Mouse (Mus musculus) thymus, postnatal 36 days (tissue): ENCODE data around the gene Gcc1.

Experiments
- DNase-seq, 2 experiments: peaks; one replicate each; pipeline ENCODE4 v3.0.0; 2022; ENCODE audit warnings: mixed read lengths in 2 of 2

Gcc1 gene

DNA sequence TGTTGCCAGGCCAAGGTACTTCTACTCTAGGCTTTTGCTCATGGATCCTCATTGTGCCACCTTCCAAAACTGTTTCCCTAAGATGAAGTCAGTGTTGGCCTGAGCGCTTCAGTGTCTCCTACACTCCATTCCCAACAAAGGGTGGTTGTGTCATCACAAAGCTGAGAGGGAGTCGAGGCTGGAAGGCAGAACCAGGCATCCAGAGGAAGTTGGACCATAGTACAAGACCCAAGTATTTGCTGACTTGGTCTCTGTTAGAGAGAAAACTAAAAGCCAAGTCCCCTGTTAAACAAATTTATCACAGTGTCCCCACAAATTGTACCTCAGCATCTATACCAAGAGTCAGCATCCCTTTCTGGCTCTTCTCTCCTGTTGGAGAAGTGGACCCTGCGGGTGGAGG lies at the start of gene Gcc1:
TSS of gene Gcc1 (minus strand) at position 101 of the 400 bp plus-strand sequence.
- no peak for DNase-seq

DNA sequence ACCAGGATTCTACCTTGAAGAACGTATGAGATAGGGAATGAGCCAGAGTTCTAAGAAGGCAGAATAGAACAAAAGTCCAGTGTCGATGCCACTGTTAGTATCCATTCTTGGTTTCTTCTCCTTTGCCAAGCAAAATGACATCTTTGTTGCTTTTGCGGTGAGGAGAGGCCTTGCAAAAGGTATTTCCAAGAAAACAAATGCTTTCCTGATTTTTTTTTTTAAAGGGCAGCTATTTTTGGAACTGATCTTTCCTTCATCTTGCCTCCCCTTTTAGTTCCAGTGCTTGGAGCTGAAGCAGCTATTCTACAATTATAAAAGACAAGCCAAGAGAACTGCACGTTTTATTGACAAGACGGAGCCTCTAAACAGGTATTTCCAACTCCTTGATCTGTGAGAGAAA lies 46.6 kb upstream of the Gcc1 start, which contains the start of gene Snd1:
TSS of gene Snd1 (plus strand) at position 301 of the 400 bp plus-strand sequence.
- no peak for DNase-seq

DNA sequence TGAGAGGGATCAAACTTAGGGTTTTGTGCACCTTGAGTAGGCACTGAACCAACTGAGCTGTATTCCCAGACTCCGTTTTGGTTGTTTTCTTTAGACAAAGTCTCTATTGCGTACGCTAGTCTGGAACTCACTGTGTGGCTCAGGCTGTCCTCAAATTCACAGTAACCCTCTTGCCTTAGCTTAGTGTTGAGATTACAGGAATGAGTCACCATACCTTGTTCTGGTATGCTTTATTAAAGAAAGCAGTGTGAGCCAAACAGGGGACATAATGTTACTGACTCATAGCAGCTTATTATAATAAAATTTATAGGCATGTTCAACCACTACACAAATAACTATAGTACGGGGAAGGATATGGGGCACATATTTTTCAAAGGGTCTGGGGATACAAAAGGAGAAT lies 46.0 kb upstream of the Gcc1 start:
- DNase-seq, result no peak

DNA sequence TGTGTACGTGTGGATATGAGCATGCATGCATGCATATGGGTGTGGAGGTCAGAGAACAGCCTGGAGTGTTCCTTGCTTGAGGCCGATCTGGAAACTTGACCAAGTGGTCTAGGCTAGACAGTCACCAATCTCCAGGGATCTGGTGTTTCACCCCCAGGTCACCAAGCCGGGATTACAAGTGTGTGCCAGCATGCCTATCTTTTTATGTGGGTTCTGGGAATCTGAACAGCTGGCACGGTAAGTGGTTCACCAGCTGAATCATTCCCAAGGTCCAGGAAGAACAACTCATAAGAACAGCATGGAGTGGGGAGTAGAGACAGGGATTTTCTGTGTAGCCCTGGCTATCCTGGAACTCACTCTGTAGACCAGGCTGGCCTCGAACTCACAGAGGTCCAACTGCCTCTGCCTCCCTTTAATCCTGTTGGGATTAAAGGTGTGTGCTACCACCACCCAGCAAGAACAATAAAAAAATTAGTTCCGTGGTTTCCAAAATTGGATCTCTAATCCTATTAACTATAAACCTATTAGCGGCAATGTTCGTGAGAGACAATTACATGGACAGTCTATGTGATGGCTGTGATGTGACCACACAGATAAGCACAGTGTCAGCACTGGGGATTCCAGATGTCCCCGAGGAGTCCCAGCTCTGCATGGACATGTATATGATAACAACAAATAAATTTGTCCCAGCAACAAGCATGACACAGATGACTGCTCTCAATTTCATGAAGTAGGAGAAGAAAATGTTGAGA lies 43.3 kb upstream of the Gcc1 start:
- no peak for DNase-seq

DNA sequence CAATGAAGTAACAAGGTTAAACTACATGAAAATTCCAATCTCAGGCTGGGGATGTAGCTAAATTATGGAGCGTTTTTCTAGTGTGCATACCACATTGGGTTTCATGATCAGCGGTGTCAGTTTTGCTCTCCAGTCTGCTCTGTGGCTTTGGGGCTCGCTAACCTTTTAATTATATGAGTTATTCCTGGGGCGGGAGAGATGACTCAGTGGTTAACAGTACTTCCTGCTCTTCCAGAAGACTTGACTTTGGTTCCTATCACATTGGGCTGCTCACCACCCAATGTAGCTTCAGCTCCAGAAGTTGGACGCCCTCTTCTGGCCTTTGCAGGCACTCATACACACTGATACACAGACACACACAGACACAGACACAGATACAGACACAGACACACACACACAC lies 42.4 kb upstream of the Gcc1 start:
- DNase-seq, result no peak

DNA sequence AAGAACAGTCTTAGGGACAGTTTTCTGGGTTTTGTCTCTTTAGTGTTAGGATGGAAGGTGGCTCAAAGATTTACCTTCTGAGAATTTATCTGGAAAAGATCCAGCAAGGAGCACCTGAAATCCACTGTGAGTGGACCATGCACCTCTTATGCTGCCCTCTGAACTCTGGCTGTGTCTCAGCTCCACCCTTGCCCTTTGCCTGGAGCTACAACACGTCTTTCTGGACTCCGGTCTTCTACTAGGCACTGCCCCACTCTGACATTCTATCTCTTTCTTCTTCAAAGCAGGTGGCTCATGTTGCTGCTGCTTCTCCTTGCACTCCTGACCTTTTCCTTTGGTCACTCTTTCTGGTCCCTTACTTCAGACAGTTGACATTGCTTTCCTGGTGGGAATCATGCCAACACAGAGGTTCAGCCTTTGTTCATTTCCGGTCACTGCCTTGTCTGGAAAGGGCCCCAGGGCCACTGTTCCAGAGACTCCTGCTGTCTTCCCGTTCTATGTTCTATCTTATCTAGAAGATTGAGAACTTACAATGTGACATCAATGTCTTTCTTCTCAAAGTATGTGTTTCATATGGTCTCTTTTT lies 41.9 kb upstream of the Gcc1 start:
- DNase-seq, result no peak

DNA sequence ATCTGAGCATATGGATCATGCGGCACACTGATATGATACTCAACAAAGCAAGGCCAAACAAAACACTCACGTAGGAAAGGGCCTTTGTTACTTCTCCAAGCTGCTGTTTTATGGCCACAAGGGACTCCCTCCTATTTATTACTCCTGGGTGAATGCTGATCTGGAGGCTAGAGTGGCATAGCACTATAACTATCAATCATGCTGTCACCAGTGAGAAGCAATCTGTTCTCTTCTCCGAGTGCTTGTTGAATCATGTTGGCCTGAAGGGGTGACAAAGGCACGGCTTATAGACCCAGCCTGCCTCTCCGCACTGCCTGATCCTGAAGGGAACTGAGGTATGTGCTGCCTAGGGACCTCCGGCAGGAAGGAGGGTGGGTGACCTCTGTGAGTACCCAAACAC lies 36.4 kb upstream of the Gcc1 start:
- no peak for DNase-seq

DNA sequence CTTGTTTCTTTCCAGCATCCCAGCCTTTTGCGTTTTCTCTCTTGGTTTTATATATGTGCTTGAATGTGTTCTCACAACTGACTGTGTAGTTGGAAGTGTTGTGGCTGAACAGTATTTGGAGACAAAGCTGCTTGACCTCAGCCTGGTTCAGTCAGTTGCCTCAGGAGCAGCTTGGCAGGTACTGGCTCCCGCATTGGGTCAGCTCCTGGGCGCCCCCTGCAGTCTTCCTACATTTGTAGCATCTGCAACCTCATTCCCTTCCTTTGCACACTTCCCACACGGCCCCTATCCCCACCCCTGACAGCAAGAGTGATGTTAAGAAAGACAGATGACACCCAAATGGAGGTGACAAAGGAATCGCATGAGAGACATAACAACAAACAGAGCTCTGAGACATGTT lies 32.3 kb upstream of the Gcc1 start:
- peak; percentile 57 to 68 for DNase-seq

DNA sequence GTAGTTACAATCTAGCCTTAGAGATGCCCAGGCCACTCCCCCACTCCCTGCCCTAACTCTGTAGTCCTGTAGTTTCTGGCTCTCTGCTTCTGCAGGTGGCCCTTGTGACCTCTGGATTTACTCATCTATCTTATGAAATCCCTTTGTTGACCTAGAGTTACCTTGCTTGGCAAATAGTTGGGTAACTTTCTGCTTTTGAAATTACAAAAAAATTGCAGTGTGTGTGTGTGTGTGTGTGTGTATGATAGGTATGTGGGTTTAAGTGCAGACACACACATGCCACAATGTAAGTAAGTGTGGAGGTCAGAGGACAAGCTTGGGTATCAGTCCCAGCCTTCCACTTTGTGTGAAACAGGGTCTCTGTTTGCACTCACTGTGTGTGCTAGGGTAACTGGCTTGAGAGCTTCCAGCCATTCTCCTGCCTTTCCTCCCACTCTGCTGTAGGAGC lies 31.1 kb upstream of the Gcc1 start:
- DNase-seq, result no peak

DNA sequence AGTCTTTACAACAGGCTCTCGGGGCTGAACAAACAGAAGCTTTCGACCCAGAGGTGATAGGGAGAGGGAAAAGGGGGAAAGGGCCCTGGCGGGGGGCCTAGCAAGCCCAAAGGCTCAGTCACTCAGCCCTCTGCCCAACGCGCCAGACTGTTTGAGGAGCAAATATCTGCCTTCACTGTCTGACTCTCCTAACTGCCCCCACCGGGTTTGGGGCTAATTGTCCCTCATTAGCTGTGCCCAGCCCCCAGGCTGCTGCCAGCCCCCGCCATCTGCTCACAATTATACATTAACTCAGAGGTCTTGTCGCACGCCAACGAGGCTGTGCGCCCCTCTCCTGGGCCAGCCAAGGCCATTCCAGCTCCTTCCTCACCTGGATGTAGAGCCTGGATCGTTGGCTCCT lies 22.8 kb upstream of the Gcc1 start:
- DNase-seq, result no peak

DNA sequence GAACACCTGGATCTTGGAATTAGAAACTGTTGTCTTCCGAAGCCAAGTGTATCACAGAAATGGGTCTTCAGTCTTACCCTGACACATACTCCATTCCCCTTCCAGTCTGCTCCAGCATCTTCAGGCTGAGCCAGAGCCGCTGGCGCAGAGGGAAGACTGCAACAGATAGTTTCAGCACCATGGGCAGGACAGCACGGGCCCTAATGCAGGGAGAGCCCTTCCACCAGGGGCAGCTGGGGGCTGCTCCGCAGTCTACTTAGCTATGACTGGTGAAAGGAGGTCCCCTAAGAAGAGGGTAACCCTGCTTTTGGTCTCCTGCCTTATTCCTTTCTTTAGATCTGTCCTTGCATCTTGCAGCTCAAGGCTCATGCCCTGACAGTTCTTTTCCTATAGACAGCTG lies 22.3 kb upstream of the Gcc1 start:
- DNase-seq, result no peak

DNA sequence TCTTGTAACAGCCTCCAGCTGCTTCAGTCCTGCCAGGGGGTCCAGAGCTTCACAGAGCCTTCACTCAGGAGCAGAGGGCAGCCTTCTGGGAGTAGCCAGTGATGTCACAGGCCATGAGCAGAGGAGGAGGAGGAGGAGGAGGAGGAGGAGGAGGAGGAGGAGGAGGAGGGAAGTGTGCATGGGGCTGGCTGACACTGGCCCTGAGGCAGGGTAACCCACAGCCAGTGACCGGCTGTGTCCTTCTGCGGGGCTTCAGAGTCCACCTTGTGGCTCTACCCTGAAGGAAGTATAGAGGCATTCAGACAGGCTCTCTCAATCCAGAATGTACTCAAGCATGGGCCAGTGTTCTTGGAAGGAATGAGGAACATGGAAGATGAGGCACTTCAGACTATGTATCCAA lies 21.1 kb upstream of the Gcc1 start, which contains the start of gene Pax4:
TSS of gene Pax4 (minus strand) at position 101 of the 400 bp plus-strand sequence.
- DNase-seq, result no peak

DNA sequence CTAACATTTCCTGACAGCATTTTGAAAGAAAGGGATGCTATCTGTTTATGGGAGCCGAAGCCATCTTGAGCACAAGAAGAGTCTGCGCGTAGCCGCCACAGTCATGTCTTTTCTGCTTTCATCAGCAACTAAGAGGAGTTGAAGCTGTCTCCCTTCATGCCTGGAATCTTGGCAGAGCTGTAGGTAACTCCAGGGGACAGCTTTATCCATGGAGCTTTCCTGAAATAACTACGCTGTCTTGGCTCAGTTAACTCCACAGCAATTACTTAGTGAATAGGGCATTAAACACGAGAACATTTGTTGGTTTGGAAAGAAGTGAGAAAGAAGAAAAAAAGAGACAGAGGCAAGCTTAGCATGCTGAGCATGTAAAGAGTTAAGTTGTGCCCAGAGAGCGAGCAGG lies 19.7 kb upstream of the Gcc1 start:
- DNase-seq, result no peak

DNA sequence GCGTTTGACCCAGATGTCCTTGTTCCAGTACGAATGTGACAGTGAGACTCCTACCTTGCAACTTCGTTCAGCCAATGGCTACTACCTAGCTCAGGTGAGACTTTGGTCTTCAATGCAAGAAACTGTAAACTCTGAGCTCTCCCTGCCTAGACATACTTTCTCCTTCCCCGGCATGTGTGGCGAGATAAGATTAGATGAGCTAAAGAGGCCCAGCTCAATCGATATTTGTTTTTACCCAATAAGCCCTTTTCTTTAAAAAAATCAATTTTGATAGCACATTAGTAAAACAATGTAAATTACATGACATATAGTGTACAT lies 3.3 kb upstream of the Gcc1 start:
- no peak for DNase-seq

DNA sequence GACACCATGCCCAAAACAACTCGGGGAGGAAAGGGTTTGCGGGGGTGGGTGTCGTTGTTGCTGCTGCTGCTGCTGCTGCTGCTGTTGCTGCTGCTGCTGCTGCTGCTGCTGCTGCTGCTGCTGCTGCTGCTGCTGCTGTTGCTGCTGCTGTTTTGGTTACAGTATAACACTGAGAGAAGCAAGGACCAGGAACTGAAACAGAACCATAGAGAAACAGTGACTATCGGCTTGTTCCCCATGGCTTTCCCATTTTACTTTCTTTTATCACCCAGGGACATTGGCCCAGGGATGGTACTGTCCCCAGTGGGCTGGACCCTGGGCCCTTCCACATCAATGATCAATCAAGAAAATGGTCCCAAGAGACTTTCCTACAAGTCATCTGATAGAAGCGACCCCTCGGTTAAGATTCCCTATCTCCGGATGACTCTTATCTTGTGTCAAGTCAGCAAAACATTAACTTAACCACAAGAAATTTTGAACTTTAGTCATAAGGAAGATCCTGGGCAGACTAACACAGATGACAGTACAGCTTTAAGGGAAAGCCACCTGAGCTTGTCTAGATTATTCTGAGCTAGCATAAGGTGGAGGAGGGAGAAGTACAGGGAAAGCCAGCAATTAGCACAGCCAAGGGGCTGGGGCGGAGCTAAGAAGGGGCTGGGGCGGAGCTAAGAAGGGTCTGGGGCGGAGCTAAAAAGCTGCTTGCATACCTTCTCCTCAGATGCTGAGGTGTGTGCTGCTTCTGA lies 2.8 kb upstream of the Gcc1 start:
- DNase-seq, result no peak

DNA sequence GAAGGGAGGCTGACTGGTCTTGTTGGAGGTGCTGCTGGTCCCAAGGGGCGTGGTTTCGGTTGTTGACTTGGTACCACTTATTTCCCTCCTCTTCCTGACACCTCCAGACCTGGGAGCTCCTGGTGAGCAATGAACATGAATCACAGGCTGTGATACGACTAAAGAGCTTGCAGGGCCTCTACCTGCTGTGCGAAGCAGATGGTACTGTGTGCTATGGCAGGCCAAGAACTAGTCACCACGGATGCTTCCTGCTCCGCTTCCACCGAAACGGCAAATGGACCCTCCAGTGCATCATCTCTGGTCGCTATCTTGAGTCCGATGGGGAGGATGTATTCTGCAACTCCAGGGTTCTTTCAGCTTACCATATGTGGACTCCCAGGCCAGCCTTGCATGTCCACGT lies 1.7 kb upstream of the Gcc1 start:
- DNase-seq, result no peak

DNA sequence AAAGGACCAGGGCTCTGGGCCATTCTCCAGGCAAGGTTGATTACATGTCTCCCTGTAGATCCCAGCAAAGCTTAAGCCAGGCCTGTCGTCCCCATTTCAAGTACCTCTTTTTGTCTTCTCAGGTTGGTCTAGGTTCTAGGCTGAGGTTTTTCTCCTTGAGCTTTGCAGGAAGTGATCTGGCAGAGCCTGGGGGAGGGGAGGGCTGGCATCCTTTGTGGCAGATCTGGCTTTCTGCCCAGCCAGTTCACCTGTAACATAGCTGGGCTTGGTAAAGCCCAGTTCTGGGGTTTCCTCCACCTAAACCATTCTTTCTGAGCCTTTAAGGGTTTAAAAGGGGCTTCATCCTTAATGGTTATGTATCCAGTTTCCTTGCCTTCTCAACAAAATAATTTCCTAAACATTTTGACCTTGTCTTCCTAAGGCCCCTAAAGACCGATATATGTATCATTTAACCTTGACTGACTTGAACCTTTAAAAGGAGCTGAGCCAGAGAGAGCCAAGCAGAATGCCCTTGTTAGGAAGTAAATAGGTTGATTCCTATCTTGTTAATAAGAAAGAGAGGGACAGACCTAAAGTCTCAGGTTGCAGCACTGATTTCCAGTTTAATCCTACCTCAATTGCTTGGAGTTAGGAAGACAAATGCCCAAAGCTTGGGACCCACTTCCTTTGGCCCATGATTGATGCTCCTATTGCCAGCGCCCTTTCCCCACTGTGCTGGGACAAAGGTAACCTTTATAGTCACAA lies 922 bp downstream of the Gcc1 start, which contains the start of gene Fscn3:
TSS of gene Fscn3 (plus strand) at position 694 of the 744 bp plus-strand sequence.
- DNase-seq, result peak; percentile 63 to 76

DNA sequence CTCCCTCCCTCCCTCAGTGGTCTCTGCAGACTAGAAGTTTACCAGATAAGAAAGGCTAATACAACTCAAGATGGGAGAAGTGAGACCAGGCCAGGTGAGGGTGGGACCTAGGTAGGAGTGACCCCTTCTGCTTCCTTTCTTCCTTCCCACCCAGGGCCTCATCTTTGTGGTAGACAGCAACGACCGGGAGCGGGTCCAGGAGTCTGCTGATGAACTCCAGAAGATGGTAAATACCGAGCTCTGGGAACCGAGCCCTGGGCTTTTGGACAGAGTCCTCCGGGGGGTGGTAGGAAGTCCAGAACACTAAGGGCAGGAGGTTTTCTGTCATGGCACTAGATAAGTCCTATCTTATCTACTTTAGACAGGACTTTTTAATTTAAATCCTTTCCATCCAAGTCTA lies 3.2 kb downstream of the Gcc1 start:
- no peak for DNase-seq

DNA sequence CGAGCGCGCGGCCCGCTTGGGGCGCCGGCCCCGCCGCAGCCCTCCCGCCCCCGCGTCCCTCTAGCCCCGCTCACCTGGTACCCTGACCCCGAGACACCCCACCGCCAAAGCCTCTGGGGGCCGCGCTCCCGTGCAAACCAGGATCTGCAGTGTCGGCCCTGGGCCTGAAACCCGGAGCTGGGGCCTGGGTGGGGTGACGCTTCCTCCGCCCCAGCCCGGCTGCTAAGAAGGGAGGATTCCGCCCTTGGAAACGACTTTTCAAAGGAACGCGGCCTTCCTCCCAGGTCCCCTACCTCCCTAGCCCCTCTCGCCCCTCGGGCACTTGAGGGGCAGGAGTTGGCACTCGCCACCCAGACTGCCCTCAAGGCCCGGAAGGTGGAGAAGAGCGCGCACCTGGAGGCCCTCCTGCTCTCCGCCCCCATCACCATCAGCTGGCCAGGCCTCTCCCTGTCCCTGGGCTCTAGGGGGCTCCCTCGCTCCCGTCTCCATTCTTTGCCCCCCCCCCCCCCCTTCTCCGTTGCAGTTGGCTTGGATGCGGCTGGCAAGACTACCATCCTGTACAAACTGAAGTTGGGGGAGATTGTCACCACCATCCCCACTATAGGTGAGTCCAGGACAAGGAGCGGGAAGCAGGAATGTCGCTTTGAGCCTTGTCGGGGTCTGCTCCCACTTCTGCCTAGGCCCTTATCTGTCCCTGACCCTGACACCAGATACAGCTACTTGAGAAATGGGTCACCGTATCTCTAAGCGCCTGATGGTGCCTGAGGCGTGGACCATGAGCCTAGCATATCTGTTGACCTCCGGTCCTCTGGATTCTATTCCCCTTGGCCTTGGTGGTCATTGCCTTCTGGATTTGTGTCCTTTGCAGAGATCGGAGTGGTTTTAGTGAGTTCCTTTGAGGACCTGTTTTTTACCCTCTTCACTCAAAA lies 4.2 kb downstream of the Gcc1 start:
- peak; percentile 66 to 73 for DNase-seq

DNA sequence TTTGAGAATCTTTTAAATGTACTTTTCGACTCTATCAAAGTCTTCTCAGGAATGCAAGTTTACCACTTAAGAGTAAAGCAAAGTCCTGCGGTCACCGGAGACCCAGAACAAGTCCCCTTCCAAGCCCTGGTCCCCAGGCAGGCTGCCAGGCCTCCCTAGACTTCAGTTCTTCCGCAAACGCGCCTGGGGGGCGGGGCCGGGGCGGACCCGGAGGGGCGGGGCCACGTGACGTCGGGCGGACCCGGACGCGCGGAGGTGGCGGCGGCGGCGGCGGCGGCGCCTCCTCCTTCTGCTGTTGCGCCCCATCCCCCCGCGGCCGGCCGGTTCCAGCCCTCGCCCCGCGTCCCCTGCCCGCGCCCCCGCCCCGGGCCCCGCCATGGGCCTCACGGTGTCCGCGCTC lies 4.9 kb downstream of the Gcc1 start, which contains the start of gene Arf5:
TSS of gene Arf5 (plus strand) at position 248 of the 400 bp plus-strand sequence.
- DNase-seq, result peak; percentile 95 to 97

DNA sequence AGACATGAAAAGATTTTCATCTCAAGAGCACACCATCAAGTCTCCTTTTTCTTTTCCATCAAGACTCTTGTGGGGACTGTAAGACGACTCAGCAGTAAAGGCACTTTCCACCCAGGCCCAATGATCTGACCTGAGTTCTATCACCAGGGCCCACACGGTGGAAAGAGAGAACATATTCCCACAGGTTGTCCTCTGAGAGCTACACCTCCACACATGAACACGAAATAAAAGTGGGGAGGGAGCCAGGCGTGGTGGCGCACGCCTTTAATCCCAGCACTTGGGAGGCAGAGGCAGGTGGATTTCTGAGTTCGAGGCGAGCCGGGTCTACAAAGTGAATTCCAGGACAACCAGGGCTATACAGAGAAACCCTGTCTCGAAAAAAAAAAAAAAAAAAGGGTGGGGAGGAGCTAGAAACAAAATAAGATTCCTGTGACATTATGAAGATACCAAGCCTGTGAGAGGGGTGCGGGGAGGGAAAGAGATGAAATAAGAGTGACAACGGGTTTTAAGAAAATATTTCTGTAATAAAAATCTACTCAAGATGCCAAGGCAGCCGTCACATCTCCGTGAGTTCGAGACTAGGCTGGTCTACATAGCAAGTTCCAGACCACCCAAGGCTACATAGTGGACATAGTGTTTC lies 5.4 kb downstream of the Gcc1 start:
- no peak for DNase-seq
